Mouse (Mus musculus) embryonic facial prominence, embryonic 15.5 days (tissue): ENCODE results near the gene Gm10382. TPM values are rescaled to one million over a fixed set of nuclear protein-coding genes. Genes with fewer than 3 reads are reported as not detected.
A peak's percentile ranks its signal among the peaks of the same experiment; 100 is the strongest.

Source experiments
- ATAC-seq: fragments of 200-750 bp; cut with Nextera tagmentation; 2 replicates; pipeline ENCODE4 v1.8.0; 2017; ENCODE audit warnings: low read depth, moderate TSS enrichment; ENCODE audit not compliant: insufficient number of reproducible peaks, low FRiP score, low TSS enrichment
- H3K27ac ChIP-seq: fragments of 300-500 bp; sonication (generic); replicated peaks from 2 replicates; pipeline ENCODE4 v1.5.1; 2015; ENCODE audit warnings: mild to moderate bottlenecking, inconsistent platforms
- H3K27me3 ChIP-seq: fragments of 300-500 bp; sonication (generic); 2 replicates; pipeline ENCODE4 v1.6.1; 2015; ENCODE audit warnings: inconsistent platforms
- H3K36me3 ChIP-seq: fragments of 300-500 bp; sonication (generic); 2 replicates; pipeline ENCODE4 v1.6.1; 2015; ENCODE audit warnings: mild to moderate bottlenecking, inconsistent platforms
- H3K4me1 ChIP-seq: fragments of 300-500 bp; sonication (generic); 2 replicates; pipeline ENCODE4 v1.6.1; 2015; ENCODE audit warnings: inconsistent platforms
- H3K4me2 ChIP-seq: fragments of 300-500 bp; sonication (generic); replicated peaks from 2 replicates; pipeline ENCODE4 v1.6.1; 2015; ENCODE audit warnings: mild to moderate bottlenecking, inconsistent platforms
- H3K4me3 ChIP-seq: fragments of 300-500 bp; sonication (generic); replicated peaks from 2 replicates; pipeline ENCODE4 v1.5.1; 2015; ENCODE audit warnings: mild to moderate bottlenecking, inconsistent platforms
- H3K9ac ChIP-seq: fragments of 300-500 bp; sonication (generic); 2 replicates; pipeline ENCODE4 v1.6.1; 2015; ENCODE audit warnings: inconsistent platforms
- H3K9me3 ChIP-seq: fragments of 300-500 bp; sonication (generic); replicated peaks from 2 replicates; pipeline ENCODE4 v1.6.1; 2016; ENCODE audit warnings: inconsistent platforms
- WGBS: fragments of 180-500 bp; shearing (Covaris S2); methylation state at CpG from one replicate; pipeline ENCODE4 v1.1.7; 2015; 5-methylcytosine and 5-hydroxymethylcytosine counted together
- polyA plus RNA-seq: library from polyadenylated mRNA; unstranded; fragments of >200 nt; fragmentation: Nextera tagmentation; extraction: Ambion mirVana; gene quantifications from 2 replicates; pipeline ENCODE4 v1.2.1, GENCODE M21; 2015

Gm10382 gene
- polyA plus RNA-seq, 1 experiment from 2014 or later: 0.48 TPM

DNA sequence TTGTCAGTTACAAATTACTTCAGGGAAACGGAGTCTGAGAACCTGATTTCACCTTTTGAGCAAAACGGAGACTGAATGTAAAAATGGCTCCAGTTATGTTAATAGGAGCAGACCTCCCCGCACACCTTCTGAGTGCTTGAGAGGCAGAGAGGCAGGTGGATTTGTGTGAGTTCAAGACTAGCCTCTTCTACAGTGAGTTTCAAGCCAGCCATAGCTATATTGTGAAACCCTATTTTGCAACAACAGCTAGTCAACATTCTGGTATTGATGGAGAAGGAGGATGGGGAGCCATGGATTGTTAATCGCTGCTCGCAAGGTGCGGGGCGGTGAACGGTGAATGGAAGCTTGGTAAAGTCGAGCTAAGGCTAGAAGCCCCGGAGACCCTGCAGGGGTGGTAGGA lies 13.4 kb downstream of the Gm10382 start:
- 52% methylated on average over 10 of the region's 10 CpGs for WGBS
- H3K4me1 ChIP-seq: peaks cover 14% of the 10 kb centered on the region
- H3K4me3 ChIP-seq: no peak overlapping the region
- no peaks in the 10 kb centered on the region for H3K9me3 ChIP-seq
- H3K9ac ChIP-seq: no peak overlapping the region
- H3K36me3 ChIP-seq: no peaks in the 10 kb centered on the region
- H3K27me3 ChIP-seq: no peaks in the 10 kb centered on the region
- ATAC-seq: no peak
- H3K27ac ChIP-seq: no peak overlapping the region
- H3K4me2 ChIP-seq: no peak overlapping the region

DNA sequence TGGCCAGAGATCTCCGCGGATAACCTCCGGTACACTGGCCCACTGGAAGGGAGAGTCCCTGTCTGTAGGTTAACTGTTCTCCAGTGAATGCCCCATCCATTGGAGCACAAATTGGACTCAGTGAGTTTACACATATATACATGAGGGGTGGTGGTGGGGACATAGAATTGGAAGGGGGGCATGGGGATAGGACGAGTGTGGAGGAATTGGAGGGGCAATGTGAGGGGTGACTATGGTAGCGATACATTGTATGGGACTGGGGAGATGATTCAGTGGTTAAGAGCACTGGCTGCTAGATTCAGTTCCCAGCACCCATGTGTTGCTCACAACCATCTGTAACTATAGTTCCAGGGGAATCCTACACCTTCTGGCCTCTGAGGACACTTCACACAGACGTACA lies 13.9 kb downstream of the Gm10382 start:
- H3K4me2 ChIP-seq: 0 out of 2 replicates have a peak overlapping the region, but pooled peaks have one; percentile 48
- H3K36me3 ChIP-seq: no peaks in the 10 kb centered on the region
- peaks cover 15% of the 10 kb centered on the region for H3K4me1 ChIP-seq
- no peak overlapping the region for H3K4me3 ChIP-seq
- no peak overlapping the region for H3K27ac ChIP-seq
- H3K9ac ChIP-seq: no peak overlapping the region
- no peaks in the 10 kb centered on the region for H3K9me3 ChIP-seq
- WGBS: 60% methylated on average over 6 of the region's 6 CpGs
- no peak for ATAC-seq
- H3K27me3 ChIP-seq: no peaks in the 10 kb centered on the region

DNA sequence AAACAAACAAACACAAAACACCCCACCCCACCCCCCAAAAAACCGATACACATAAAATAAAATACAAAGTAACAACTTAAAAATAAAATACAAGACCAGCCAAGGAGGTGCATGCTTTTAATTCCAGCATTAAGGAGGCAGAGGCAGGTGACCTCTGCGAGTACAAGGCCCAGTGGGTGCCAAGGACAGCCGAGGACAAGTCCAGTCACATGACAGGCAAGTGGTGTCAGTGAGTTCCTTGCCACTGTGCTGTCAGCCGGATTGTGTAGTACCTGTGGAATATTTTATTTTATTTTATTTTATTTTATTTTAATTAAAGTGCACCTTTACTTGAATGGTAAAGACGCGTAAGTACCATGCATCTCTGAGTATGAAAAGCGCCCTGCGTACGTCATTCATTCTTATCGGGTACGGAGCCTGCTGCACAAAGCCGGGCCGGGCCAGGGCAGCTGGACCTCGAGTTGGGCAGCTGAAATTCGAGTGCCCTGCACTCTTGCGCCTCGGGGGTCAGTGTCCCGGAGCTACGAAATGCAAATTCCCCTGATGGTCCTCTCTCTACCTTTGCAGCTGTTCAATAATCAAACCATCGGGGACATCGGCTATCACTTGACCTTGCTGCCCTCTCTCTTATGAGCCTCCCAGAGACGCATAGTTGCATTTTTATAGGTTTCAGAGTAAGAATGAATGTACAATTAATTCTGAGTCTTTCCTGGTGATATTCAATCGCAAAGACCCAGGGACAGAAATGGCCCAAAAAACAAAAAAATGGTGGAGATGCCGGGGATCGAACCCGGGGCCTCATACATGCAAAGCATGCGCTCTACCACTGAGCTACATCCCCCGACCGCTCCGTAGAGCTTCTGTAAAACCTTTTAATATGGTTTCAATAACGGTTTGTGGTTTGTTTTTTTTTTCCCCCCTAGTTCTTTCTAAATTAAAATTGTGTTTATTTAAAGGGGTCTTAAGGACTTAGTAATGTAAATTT lies 14.7 kb downstream of the Gm10382 start:
- 13% methylated on average over 31 of the region's 31 CpGs for WGBS
- Histone ChIP-seq H3K27ac (no peak overlapping the region), H3K4me2 (peak overlapping the region; percentile 48), H3K9ac (no peak overlapping the region), H3K27me3 (no peaks in the 10 kb centered on the region), H3K36me3 (no peaks in the 10 kb centered on the region), H3K4me3 (peak overlapping the region; percentile 60), H3K4me1 (peaks cover 15% of the 10 kb centered on the region), H3K9me3 (no peaks in the 10 kb centered on the region)
- no peak for ATAC-seq

- H3K27ac ChIP-seq: peak overlapping the region; percentile 91
- peak overlapping the region; percentile 87 for H3K4me2 ChIP-seq
- no peaks in the 10 kb centered on the region for H3K9me3 ChIP-seq
- 2% methylated on average over 7 of the region's 7 CpGs for WGBS
- no peaks in the 10 kb centered on the region for H3K27me3 ChIP-seq
- ATAC-seq: no peak
- peak overlapping the region; percentile 50 for H3K9ac ChIP-seq
- H3K36me3 ChIP-seq: no peaks in the 10 kb centered on the region
- H3K4me1 ChIP-seq: peaks cover 17% of the 10 kb centered on the region
- H3K4me3 ChIP-seq: peak overlapping the region; percentile 60
Observed at GRCm38 (mm10) chr5:125404536-125404902, 15.4 kb downstream of the Gm10382 start.

GRCm38 (mm10) chr5:125404903-125405545 lies 15.9 kb downstream of the Gm10382 start:
- Histone ChIP-seq H3K27ac (peak overlapping the region; percentile 91), H3K36me3 (no peaks in the 10 kb centered on the region), H3K9ac (peak overlapping the region; percentile 50), H3K4me3 (peak overlapping the region; percentile 60), H3K27me3 (no peaks in the 10 kb centered on the region), H3K9me3 (no peaks in the 10 kb centered on the region), H3K4me1 (peaks cover 22% of the 10 kb centered on the region), H3K4me2 (peak overlapping the region; percentile 87)
- ATAC-seq: no peak
- under 1% methylated on average over 28 of the region's 28 CpGs for WGBS

DNA sequence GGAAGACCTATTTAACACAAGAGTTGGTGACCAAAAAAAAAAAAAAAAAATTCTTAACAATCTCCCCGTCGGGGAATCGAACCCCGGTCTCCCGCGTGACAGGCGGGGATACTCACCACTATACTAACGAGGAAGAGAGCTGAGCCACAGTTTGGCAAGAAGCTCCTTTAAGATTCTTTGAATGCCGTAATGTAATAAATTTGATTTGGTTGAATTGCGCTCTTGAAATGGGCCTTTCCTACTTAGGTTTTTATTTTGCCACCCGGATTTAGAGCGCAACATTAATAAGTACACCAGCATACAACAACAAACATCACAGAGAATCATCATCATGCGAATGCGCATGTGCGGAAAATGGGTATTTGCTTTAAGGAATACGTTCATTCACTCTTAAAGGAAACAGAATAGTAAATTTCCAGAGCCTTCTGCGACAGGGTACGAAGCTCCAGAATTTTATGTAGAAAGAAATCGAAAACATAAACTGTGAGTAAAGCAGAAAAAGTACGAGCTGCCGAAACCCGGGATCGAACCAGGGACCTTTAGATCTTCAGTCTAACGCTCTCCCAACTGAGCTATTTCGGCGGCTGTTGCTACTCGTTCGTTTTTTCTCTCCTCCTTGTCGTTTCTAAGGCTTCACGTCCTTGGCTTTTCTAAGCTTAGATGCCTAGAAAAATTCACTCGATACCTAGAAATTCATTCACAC lies 16.6 kb downstream of the Gm10382 start:
- H3K27ac ChIP-seq: peak overlapping the region; percentile 91
- ATAC-seq: peak; percentile 68

DNA sequence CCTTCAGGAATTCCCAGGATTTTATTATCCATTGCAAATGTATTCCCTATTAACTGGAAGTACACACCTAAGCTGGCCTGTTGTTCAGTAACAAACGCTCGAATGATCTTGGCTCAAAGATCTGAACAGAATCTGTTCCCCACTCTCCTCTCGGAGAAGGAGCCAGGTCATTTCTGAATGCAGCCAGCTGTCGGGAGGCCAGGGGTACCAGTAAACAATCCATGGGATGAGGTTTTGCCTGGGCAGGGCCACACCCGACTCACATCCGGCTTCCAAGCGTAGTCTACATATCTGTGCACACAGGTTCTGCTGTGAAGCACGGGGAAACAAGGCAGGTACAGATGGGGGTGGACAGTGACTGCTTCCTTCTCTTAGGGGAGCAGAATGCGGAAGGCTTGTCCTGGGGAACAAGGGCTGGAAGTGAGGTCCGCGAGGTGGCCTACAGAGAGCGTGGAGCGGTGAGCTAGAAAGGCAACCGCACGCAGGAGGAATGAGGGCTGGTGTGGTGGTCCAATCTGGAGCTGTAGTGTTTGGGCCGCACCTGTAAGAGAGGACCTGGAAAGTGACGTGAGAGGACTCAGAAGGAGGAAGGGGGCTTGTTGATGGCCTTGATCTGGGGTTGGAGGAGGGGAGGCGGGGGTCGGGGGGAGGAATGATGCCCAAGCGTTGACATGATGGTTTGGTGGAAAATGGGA lies 17.3 kb downstream of the Gm10382 start:
- ATAC-seq: 0 out of 2 replicates have a peak, but pooled peaks have one; percentile 32

More for the DNA sequence above, 16.6 kb downstream of the Gm10382 start:
- no peaks in the 10 kb centered on the region for H3K27me3 ChIP-seq
- H3K9ac ChIP-seq: peak overlapping the region; percentile 63
- no peaks in the 10 kb centered on the region for H3K36me3 ChIP-seq
- no peaks in the 10 kb centered on the region for H3K9me3 ChIP-seq
- H3K4me1 ChIP-seq: peaks cover 25% of the 10 kb centered on the region
- H3K4me2 ChIP-seq: peak overlapping the region; percentile 87
- H3K4me3 ChIP-seq: peak overlapping the region; percentile 60
- under 1% methylated on average over 31 of the region's 31 CpGs for WGBS

GRCm38 (mm10) chr5:125407020-125407830 lies 18.1 kb downstream of the Gm10382 start:
- 56% methylated on average over 13 of the region's 13 CpGs for WGBS
- H3K4me2 ChIP-seq: peak overlapping the region; percentile 87
- no peak for ATAC-seq
- peak overlapping the region; percentile 91 for H3K27ac ChIP-seq
- peak overlapping the region; percentile 63; the same call in 1 of the 2 replicates for H3K9ac ChIP-seq
- H3K4me3 ChIP-seq: peak overlapping the region; percentile 60
- H3K27me3 ChIP-seq: no peaks in the 10 kb centered on the region
- H3K4me1 ChIP-seq: peaks cover 25% of the 10 kb centered on the region
- H3K36me3 ChIP-seq: no peaks in the 10 kb centered on the region
- H3K9me3 ChIP-seq: no peaks in the 10 kb centered on the region

More for the DNA sequence above, 17.3 kb downstream of the Gm10382 start:
- peak overlapping the region; percentile 60 for H3K4me3 ChIP-seq
- H3K9me3 ChIP-seq: no peaks in the 10 kb centered on the region
- H3K27me3 ChIP-seq: no peaks in the 10 kb centered on the region
- H3K4me1 ChIP-seq: peaks cover 25% of the 10 kb centered on the region
- H3K9ac ChIP-seq: peak overlapping the region; percentile 63
- no peaks in the 10 kb centered on the region for H3K36me3 ChIP-seq
- peak overlapping the region; percentile 91 for H3K27ac ChIP-seq
- peak overlapping the region; percentile 87 for H3K4me2 ChIP-seq
- WGBS: 1% methylated on average over 20 of the region's 20 CpGs

- H3K4me3 ChIP-seq: peak overlapping the region; percentile 41; the same call in 1 of the 2 replicates
- peaks cover 3% of the 10 kb centered on the region; the same call in 1 of the 2 replicates for H3K36me3 ChIP-seq
- no peaks in the 10 kb centered on the region for H3K27me3 ChIP-seq
- H3K27ac ChIP-seq: no peak overlapping the region
- H3K9me3 ChIP-seq: no peaks in the 10 kb centered on the region
- no peak overlapping the region for H3K4me2 ChIP-seq
- no peak overlapping the region for H3K9ac ChIP-seq
- no peak for ATAC-seq
- 61% methylated on average over 14 of the region's 14 CpGs for WGBS
- peaks cover 25% of the 10 kb centered on the region for H3K4me1 ChIP-seq
Observed at GRCm38 (mm10) chr5:125407910-125408575, 18.9 kb downstream of the Gm10382 start.
